Mouse (Mus musculus) fat pad, adult 2 months (tissue): Measurements from ENCODE around the gene Gm8765.
"Not testable (repeated sequence)": the region's sequence is repeated elsewhere in the genome, so short reads cannot be mapped to it uniquely, and the experiment has no call there.

Experiments
- DNase-seq: peaks from one replicate; pipeline ENCODE4 v3.0.0-alpha.2; 2011; ENCODE audit warnings: low read depth, low spot score; ENCODE audit errors: extremely low read depth

The Gm8765 gene

DNA sequence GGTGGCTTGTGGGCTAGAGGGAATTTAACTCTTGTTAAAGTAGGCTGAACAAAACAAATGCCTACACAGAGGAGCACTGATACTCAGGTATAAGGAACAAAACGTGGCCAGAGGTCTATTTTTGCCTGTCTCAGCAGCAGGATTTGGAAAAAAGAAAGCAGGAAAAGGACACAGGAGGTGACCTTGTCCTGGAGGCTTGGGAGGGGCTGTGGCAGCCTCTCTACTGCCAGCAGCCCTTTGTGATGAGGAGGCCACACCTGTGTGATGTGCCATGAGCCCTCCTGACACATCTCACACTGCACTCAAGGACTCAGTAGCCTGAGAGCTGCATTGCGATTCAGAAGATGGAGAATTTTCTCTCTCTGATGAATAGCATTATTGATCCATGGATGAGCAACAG is at the start of gene Gm8765:
TSS of gene Gm8765 (plus strand) at position 301 of the 400 bp plus-strand sequence.
- DNase-seq, result not testable (repeated sequence)

DNA sequence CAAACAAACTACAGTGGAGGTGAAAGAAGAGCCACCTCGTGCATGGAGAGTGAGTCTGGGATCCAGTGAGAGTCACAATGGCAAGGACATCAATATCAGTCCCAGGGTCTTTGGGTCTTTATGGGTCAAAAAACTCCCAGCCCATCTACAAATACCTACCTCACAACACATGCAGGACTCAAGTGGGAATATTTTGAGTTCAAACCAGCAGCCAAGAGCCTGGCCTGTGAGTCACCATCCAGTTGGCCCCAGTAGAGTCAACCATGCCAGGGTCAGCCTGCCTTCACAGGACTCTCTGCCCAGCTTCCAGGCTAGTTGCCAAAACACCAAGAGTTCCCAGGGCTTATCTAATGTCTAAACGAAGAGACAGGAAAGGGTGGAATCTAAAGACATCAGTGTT is 49.3 kb upstream of the Gm8765 start:
- DNase-seq, result not testable (repeated sequence)

DNA sequence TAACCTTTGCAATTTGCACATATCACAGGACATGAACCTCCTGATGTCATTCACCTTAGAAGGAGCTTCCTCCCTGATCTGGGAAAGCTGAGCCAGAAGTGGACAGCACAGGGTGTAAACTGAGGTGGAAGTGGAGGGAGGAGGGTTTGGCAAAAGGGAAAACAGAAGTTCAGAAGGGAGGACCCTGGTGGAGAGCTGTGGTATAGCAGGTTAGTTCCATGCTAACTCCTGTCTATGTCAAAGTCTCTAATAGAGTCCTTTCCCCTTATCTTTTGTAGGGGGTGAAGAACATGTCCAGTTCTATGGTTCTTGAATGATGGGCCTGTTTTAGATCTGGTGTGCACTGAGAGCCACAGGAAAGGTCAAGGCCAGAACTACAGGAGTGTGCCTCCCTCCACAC is 52.2 kb downstream of the Gm8765 start:
- DNase-seq, result not testable (repeated sequence)

DNA sequence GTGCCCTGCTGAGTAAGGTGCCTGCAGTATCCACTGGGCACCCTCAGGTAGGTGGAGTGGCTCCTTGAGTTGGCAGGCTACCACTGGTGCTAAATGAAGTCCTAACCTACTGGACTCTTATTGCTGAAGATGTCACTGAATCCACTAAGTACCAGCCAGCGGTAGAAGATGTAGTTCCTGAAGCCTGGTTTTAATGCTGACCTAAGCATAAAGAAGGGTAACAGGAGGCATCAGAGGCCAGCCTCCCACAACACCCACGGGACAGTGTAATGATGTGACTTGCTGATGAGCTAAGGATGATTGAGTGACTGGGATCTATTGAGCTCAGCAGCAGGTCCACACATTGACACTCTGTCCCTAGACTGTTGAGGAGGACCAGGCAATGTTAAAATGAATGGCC is 53.6 kb downstream of the Gm8765 start:
- no peak for DNase-seq

DNA sequence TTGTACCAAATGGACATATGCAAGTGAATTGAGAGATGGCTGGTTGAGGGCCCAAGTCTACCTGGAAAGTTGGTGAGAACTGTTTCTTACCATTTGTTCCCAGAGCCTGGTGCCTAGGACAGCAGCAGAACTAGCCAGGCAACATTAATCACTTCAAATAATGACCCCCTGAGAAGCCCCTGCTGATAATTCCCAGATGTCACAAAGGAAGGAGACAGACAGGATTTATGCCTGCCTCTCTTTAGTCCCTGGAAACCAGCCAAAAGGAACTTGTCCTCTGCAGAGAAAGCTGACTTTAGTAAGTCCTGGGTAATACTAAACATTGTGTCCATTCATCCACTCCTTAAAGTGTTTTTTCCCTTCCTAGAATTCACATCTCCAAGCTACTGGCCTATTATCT is 54.8 kb downstream of the Gm8765 start:
- not testable (repeated sequence) for DNase-seq
